In the genomic region with DNA sequence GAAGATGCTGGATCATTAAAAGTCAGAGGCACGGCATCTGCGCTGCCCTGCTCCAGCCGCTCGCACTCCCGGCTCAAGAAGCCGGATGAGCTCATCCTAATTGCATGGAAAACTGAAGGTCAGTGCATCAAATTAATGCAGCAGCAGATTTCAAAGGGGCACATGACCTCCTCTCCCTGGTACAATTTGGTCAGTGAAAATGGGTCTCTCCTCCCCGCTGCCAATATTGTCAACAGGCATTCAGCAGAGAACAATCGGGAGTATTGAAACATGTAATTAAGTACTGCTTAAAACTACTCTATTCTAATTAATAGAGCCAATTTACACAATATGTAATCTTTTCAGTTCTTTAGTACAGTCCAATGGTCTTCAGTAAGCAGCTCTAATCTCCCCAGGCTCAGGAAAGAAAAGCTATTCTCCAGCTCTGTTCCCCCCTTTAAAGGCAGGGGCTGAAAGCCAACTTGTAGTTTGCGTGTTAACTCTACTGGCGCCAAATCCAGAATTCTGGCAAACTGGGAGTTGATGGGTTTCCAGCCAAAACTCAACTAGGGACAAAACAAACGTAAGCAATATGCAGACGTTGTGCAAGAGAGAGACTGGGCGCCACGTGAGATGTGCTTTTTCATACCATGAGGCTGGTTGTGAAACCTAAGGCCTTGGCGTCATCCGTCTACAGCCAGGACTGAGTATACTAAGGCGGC, we compare ENCODE assay signal across 8 mouse cellular contexts.
DNase-seq lines count a peak whose midpoint lies in the region; ATAC-seq lines count a peak whose summit lies in the region.

No protein-coding gene starts in this region.

- peaks cover 31% of the 10 kb centered on the region for H3K4me1 ChIP-seq in forebrain, embryonic 16.5 days (replicated peaks; ENCODE audit: control insufficient read depth, insufficient read depth, low read length)
- H3K4me1 ChIP-seq in liver, embryonic 16.5 days (ENCODE audit: control insufficient read depth, low read depth, low read length): peaks cover 5% of the 10 kb centered on the region
- H3K4me1 ChIP-seq in neural tube, embryonic 15.5 days: peaks cover 31% of the 10 kb centered on the region

- H3K27me3 ChIP-seq in forebrain, embryonic 16.5 days (replicated peaks; ENCODE audit: control insufficient read depth, insufficient read depth, low read length): peaks cover 75% of the 10 kb centered on the region
- H3K27me3 ChIP-seq in liver, embryonic 16.5 days (ENCODE audit: control insufficient read depth, insufficient read depth, low read depth, low read length): no peaks in the 10 kb centered on the region
- no peaks in the 10 kb centered on the region for H3K27me3 ChIP-seq in neural tube, embryonic 15.5 days (replicated peaks)

- peak; percentile 30 for DNase-seq in ovary, adult 18-20 months (ENCODE audit: low spot score)
- DNase-seq in ovary, postnatal 10 days (ENCODE audit: low spot score): no peak
- no peak for DNase-seq in left cerebral cortex, adult 9 months (ENCODE audit: low spot score in 2 of 2)
- DNase-seq in kidney, postnatal 4 days: no peak

- H3K36me3 ChIP-seq in forebrain, embryonic 16.5 days (ENCODE audit: control insufficient read depth, insufficient read depth): no peaks in the 10 kb centered on the region
- H3K36me3 ChIP-seq in liver, embryonic 16.5 days (ENCODE audit: control insufficient read depth, insufficient read depth): no peaks in the 10 kb centered on the region
- H3K36me3 ChIP-seq in neural tube, embryonic 15.5 days: no peaks in the 10 kb centered on the region

- ATAC-seq in forebrain, embryonic 16.5 days: peak; percentile 91
- ATAC-seq in liver, embryonic 16.5 days (ENCODE audit: low read depth): peak; percentile 83
- peak; percentile 55 for ATAC-seq in neural tube, embryonic 15.5 days (ENCODE audit: low FRiP score)
- no peak for ATAC-seq in cerebellum, adult (ENCODE audit: insufficient number of reproducible peaks, low FRiP score, low TSS enrichment)

- H3K27ac ChIP-seq in forebrain, embryonic 16.5 days (ENCODE audit: low read length): no peak overlapping the region
- no peak overlapping the region; the same call in 1 of the 2 replicates for H3K27ac ChIP-seq in liver, embryonic 16.5 days (ENCODE audit: low read length)
- H3K27ac ChIP-seq in neural tube, embryonic 15.5 days (replicated peaks): peak overlapping the region; percentile 61; the same call in 1 of the 2 replicates

- no peak overlapping the region for H3K9ac ChIP-seq in forebrain, embryonic 16.5 days (replicated peaks; ENCODE audit: low read depth, low read length)
- no peak overlapping the region for H3K9ac ChIP-seq in liver, embryonic 16.5 days (ENCODE audit: low read depth, low read length)
- no peak overlapping the region for H3K9ac ChIP-seq in neural tube, embryonic 15.5 days (replicated peaks)

- H3K4me3 ChIP-seq in forebrain, embryonic 16.5 days (replicated peaks; ENCODE audit: low read length): no peak overlapping the region
- no peak overlapping the region for H3K4me3 ChIP-seq in liver, embryonic 16.5 days (ENCODE audit: low read depth, low read length)
- H3K4me3 ChIP-seq in neural tube, embryonic 15.5 days (replicated peaks): no peak overlapping the region

- no peaks in the 10 kb centered on the region for H3K9me3 ChIP-seq in forebrain, embryonic 16.5 days (ENCODE audit: control insufficient read depth, low read length)
- no peaks in the 10 kb centered on the region for H3K9me3 ChIP-seq in liver, embryonic 16.5 days (replicated peaks; ENCODE audit: control insufficient read depth, low read length)
- H3K9me3 ChIP-seq in neural tube, embryonic 15.5 days (replicated peaks): no peaks in the 10 kb centered on the region

- H3K4me2 ChIP-seq in forebrain, embryonic 16.5 days (ENCODE audit: low read length): peak overlapping the region; percentile 10
- no peak overlapping the region for H3K4me2 ChIP-seq in liver, embryonic 16.5 days (ENCODE audit: low read depth, low read length)
- peak overlapping the region; percentile 13; the same call in 1 of the 2 replicates for H3K4me2 ChIP-seq in neural tube, embryonic 15.5 days

- WGBS in forebrain, embryonic 16.5 days: 7% methylated on average over 17 of the region's 17 CpGs
- WGBS in liver, embryonic 16.5 days (ENCODE audit: insufficient replicate concordance): 84% methylated on average over 17 of the region's 17 CpGs
- 47% methylated on average over 17 of the region's 17 CpGs for WGBS in neural tube, embryonic 15.5 days
